Mouse (Mus musculus) hematopoietic stem cell, adult 5-6 weeks (primary cell): ENCODE data around the gene Bglap. TPM values are rescaled to one million over a fixed set of nuclear protein-coding genes. Genes with fewer than 3 reads are reported as not detected.

ENCODE experiments used
- total RNA-seq: library from RNA; stranded (forward); fragments of 172-1452, 232-1000 nt; gene quantifications from 2 replicates; pipeline ENCODE4 v1.2.3, GENCODE M21; 2017

The Bglap gene
- total RNA-seq, 1 experiment from 2014 or later: not detected

Other genes starting within 250 kb of the Bglap start
- 31.1 and 33.3 TPM in 2 replicates for gene Mef2d, start 242.1 kb downstream of the Bglap start, total RNA-seq
- 0.56 TPM in 1 of 2 replicates, not detected in the other for gene Rhbg, start 129.8 kb downstream of the Bglap start, total RNA-seq
- not detected in 2 replicates for gene Gm38392, start 97.3 kb downstream of the Bglap start, total RNA-seq
- gene Tsacc, start 87.5 kb downstream of the Bglap start, total RNA-seq: 1.6 and 6.4 TPM in 2 replicates
- 355 and 372 TPM in 2 replicates for gene Cct3, start 87.3 kb downstream of the Bglap start, total RNA-seq
- gene Glmp, start 59.4 kb downstream of the Bglap start, total RNA-seq: 10.3 and 28.6 TPM in 2 replicates
- 0.94 and 1.2 TPM in 2 replicates for gene Tmem79, start 48.3 kb downstream of the Bglap start, total RNA-seq
- 53.1 and 53.7 TPM in 2 replicates for gene Smg5, start 48.2 kb downstream of the Bglap start, total RNA-seq
- not detected in 2 replicates for gene Paqr6, start 19.9 kb downstream of the Bglap start, total RNA-seq
- not detected in 2 replicates for gene Bglap3, start 11.7 kb downstream of the Bglap start, total RNA-seq
- not detected in 2 replicates for gene Bglap2, start 5.8 kb downstream of the Bglap start, total RNA-seq
- gene Pmf1, start 25.9 kb upstream of the Bglap start, total RNA-seq: 60.8 and 97.2 TPM in 2 replicates
- gene Slc25a44, start 40.7 kb upstream of the Bglap start, total RNA-seq: 11.5 and 15.6 TPM in 2 replicates
- 4.3 and 18.6 TPM in 2 replicates for gene Sema4a, start 76.7 kb upstream of the Bglap start, total RNA-seq
- 7.1 and 21.5 TPM in 2 replicates for gene Lmna, start 125.5 kb upstream of the Bglap start, total RNA-seq
- 17.8 and 18.9 TPM in 2 replicates for gene Mex3a, start 147.9 kb upstream of the Bglap start, total RNA-seq
- gene Rab25, start 163.8 kb upstream of the Bglap start, total RNA-seq: not detected in 2 replicates
- 51.2 and 54.4 TPM in 2 replicates for gene Lamtor2, start 168.6 kb upstream of the Bglap start, total RNA-seq
- 30.4 and 49.8 TPM in 2 replicates for gene Ubqln4, start 169.3 kb upstream of the Bglap start, total RNA-seq
- gene Ssr2, start 191.4 kb upstream of the Bglap start, total RNA-seq: 106 and 110 TPM in 2 replicates
- gene Arhgef2, start 221.5 kb upstream of the Bglap start, total RNA-seq: 118 and 149 TPM in 2 replicates